Mouse (Mus musculus) testis, adult 2 months (tissue): ENCODE results near the gene Ngdn.

ENCODE experiments used
- CTCF ChIP-seq: fragments of 200-500 bp; IDR thresholded peaks from 2 replicates; pipeline ENCODE4 v1.5.1; 2012; ENCODE audit warnings: low read depth, mild to moderate bottlenecking, inconsistent platforms, low read length, moderate library complexity; ENCODE audit not compliant: control insufficient read depth, insufficient read depth, insufficient replicate concordance
- POLR2A ChIP-seq: fragments of 200-500 bp; IDR thresholded peaks from 2 replicates; pipeline ENCODE4 v1.6.1; 2012; ENCODE audit warnings: low read depth, mild to moderate bottlenecking, inconsistent platforms, low read length, moderate library complexity; ENCODE audit not compliant: control insufficient read depth

GRCm38 (mm10) chr14:54989886-54990441, 25.3 kb upstream of the Ngdn start:
- TF ChIP-seq POLR2A (no peak), CTCF (no peak)
